Mouse (Mus musculus): ENCODE measurements around the gene Sqstm1. TPM values are rescaled to one million over a fixed set of nuclear protein-coding genes. Genes with fewer than 3 reads are reported as not detected.

The Sqstm1 gene
- polyA plus RNA-seq, 1 experiment from 2014 or later = 193 TPM

- Histone ChIP-seq H3K9ac (ENCODE audit: low read depth, low read length) (no peak overlapping the region), H3K4me2 (ENCODE audit: low read depth, low read length) (no peak overlapping the region), H3K27me3 (replicated peaks; ENCODE audit: control insufficient read depth, insufficient read depth, low read length) (no peaks in the 10 kb centered on the region), H3K27ac (ENCODE audit: low read length) (no peak overlapping the region), H3K9me3 (ENCODE audit: control insufficient read depth, low read length) (no peaks in the 10 kb centered on the region), H3K4me3 (ENCODE audit: low read length) (no peak overlapping the region), H3K4me1 (ENCODE audit: control insufficient read depth, insufficient read depth, low read length) (no peaks in the 10 kb centered on the region), H3K36me3 (ENCODE audit: control insufficient read depth, insufficient read depth, low read length) (peaks cover 65% of the 10 kb centered on the region)
- no peak for ATAC-seq
- 93% methylated on average over 9 of the region's 9 CpGs for WGBS
Observed at GRCm38 (mm10) chr11:50203302-50203827, 7.3 kb downstream of the Sqstm1 start.

- ATAC-seq = no peak
- Histone ChIP-seq H3K27me3 (replicated peaks; ENCODE audit: control insufficient read depth, insufficient read depth, low read length) (no peaks in the 10 kb centered on the region), H3K4me1 (ENCODE audit: control insufficient read depth, insufficient read depth, low read length) (no peaks in the 10 kb centered on the region), H3K27ac (ENCODE audit: low read length) (no peak overlapping the region), H3K4me2 (ENCODE audit: low read depth, low read length) (no peak overlapping the region), H3K9me3 (ENCODE audit: control insufficient read depth, low read length) (no peaks in the 10 kb centered on the region), H3K4me3 (ENCODE audit: low read length) (no peak overlapping the region), H3K9ac (ENCODE audit: low read depth, low read length) (no peak overlapping the region), H3K36me3 (ENCODE audit: control insufficient read depth, insufficient read depth, low read length) (peaks cover 55% of the 10 kb centered on the region)
- WGBS = 89% methylated on average over 3 of the region's 3 CpGs
Observed at GRCm38 (mm10) chr11:50201590-50201989, 9.0 kb downstream of the Sqstm1 start.

GRCm38 (mm10) chr11:50200613-50201012, 10.0 kb downstream of the Sqstm1 start:
- Histone ChIP-seq H3K4me3 (ENCODE audit: low read length) (no peak overlapping the region), H3K4me1 (ENCODE audit: control insufficient read depth, insufficient read depth, low read length) (no peaks in the 10 kb centered on the region), H3K4me2 (ENCODE audit: low read depth, low read length) (no peak overlapping the region), H3K36me3 (ENCODE audit: control insufficient read depth, insufficient read depth, low read length) (peaks cover 47% of the 10 kb centered on the region), H3K27ac (ENCODE audit: low read length) (no peak overlapping the region), H3K9ac (ENCODE audit: low read depth, low read length) (no peak overlapping the region), H3K9me3 (ENCODE audit: control insufficient read depth, low read length) (no peaks in the 10 kb centered on the region), H3K27me3 (replicated peaks; ENCODE audit: control insufficient read depth, insufficient read depth, low read length) (no peaks in the 10 kb centered on the region)
- ATAC-seq = no peak
- 80% methylated on average over 8 of the region's 8 CpGs for WGBS

- no peaks in the 10 kb centered on the region for H3K4me1 ChIP-seq (ENCODE audit: control insufficient read depth, insufficient read depth, low read length)
- H3K4me3 ChIP-seq (ENCODE audit: low read length) = no peak overlapping the region
- 87% methylated on average over 2 of the region's 2 CpGs for WGBS
- H3K36me3 ChIP-seq (ENCODE audit: control insufficient read depth, insufficient read depth, low read length) = peaks cover 39% of the 10 kb centered on the region
- no peaks in the 10 kb centered on the region for H3K27me3 ChIP-seq (replicated peaks; ENCODE audit: control insufficient read depth, insufficient read depth, low read length)
- no peak overlapping the region for H3K4me2 ChIP-seq (ENCODE audit: low read depth, low read length)
- no peak overlapping the region for H3K27ac ChIP-seq (ENCODE audit: low read length)
- ATAC-seq = no peak
- no peak overlapping the region for H3K9ac ChIP-seq (ENCODE audit: low read depth, low read length)
- no peaks in the 10 kb centered on the region for H3K9me3 ChIP-seq (ENCODE audit: control insufficient read depth, low read length)
Observed at GRCm38 (mm10) chr11:50198916-50199315, 11.7 kb downstream of the Sqstm1 start.

GRCm38 (mm10) chr11:50198219-50198846, 12.3 kb downstream of the Sqstm1 start:
- Histone ChIP-seq H3K9me3 (ENCODE audit: control insufficient read depth, low read length) (no peaks in the 10 kb centered on the region), H3K4me2 (ENCODE audit: low read depth, low read length) (no peak overlapping the region), H3K27ac (ENCODE audit: low read length) (no peak overlapping the region), H3K9ac (ENCODE audit: low read depth, low read length) (no peak overlapping the region), H3K27me3 (replicated peaks; ENCODE audit: control insufficient read depth, insufficient read depth, low read length) (no peaks in the 10 kb centered on the region), H3K4me1 (ENCODE audit: control insufficient read depth, insufficient read depth, low read length) (no peaks in the 10 kb centered on the region), H3K36me3 (ENCODE audit: control insufficient read depth, insufficient read depth, low read length) (peaks cover 37% of the 10 kb centered on the region), H3K4me3 (ENCODE audit: low read length) (no peak overlapping the region)
- no peak for ATAC-seq
- WGBS = 90% methylated on average over 3 of the region's 5 CpGs

- no peak overlapping the region; the same call in 1 of the 2 replicates for H3K27ac ChIP-seq (ENCODE audit: low read length)
- H3K9ac ChIP-seq (ENCODE audit: low read depth, low read length) = no peak overlapping the region
- H3K4me1 ChIP-seq (ENCODE audit: control insufficient read depth, insufficient read depth, low read length) = no peaks in the 10 kb centered on the region
- H3K4me2 ChIP-seq (ENCODE audit: low read depth, low read length) = no peak overlapping the region
- peaks cover 32% of the 10 kb centered on the region for H3K36me3 ChIP-seq (ENCODE audit: control insufficient read depth, insufficient read depth, low read length)
- H3K27me3 ChIP-seq (replicated peaks; ENCODE audit: control insufficient read depth, insufficient read depth, low read length) = no peaks in the 10 kb centered on the region
- no peaks in the 10 kb centered on the region for H3K9me3 ChIP-seq (ENCODE audit: control insufficient read depth, low read length)
- 85% methylated on average over 4 of the region's 4 CpGs for WGBS
- ATAC-seq = no peak
- no peak overlapping the region for H3K4me3 ChIP-seq (ENCODE audit: low read length)
Observed at GRCm38 (mm10) chr11:50197500-50197899, 13.1 kb downstream of the Sqstm1 start.

GRCm38 (mm10) chr11:50194793-50195192, 15.8 kb downstream of the Sqstm1 start:
- peaks cover 11% of the 10 kb centered on the region for H3K36me3 ChIP-seq (ENCODE audit: control insufficient read depth, insufficient read depth, low read length)
- no peak overlapping the region for H3K27ac ChIP-seq (ENCODE audit: low read length)
- no peak overlapping the region for H3K4me2 ChIP-seq (ENCODE audit: low read depth, low read length)
- H3K27me3 ChIP-seq (replicated peaks; ENCODE audit: control insufficient read depth, insufficient read depth, low read length) = no peaks in the 10 kb centered on the region
- H3K4me1 ChIP-seq (ENCODE audit: control insufficient read depth, insufficient read depth, low read length) = no peaks in the 10 kb centered on the region
- no peak overlapping the region for H3K4me3 ChIP-seq (ENCODE audit: low read length)
- peak; percentile 70 for ATAC-seq
- no peaks in the 10 kb centered on the region for H3K9me3 ChIP-seq (ENCODE audit: control insufficient read depth, low read length)
- 57% methylated on average over 4 of the region's 4 CpGs for WGBS
- H3K9ac ChIP-seq (ENCODE audit: low read depth, low read length) = no peak overlapping the region

- Histone ChIP-seq H3K4me2 (ENCODE audit: low read depth, low read length) (no peak overlapping the region), H3K9me3 (ENCODE audit: control insufficient read depth, low read length) (no peaks in the 10 kb centered on the region), H3K27ac (ENCODE audit: low read length) (no peak overlapping the region; the same call in 1 of the 2 replicates), H3K27me3 (replicated peaks; ENCODE audit: control insufficient read depth, insufficient read depth, low read length) (no peaks in the 10 kb centered on the region), H3K36me3 (ENCODE audit: control insufficient read depth, insufficient read depth, low read length) (peaks cover 3% of the 10 kb centered on the region), H3K9ac (ENCODE audit: low read depth, low read length) (no peak overlapping the region), H3K4me3 (ENCODE audit: low read length) (no peak overlapping the region), H3K4me1 (ENCODE audit: control insufficient read depth, insufficient read depth, low read length) (no peaks in the 10 kb centered on the region)
- 61% methylated on average over 7 of the region's 7 CpGs for WGBS
- peak; percentile 58 for ATAC-seq
Observed at GRCm38 (mm10) chr11:50194070-50194469, 16.6 kb downstream of the Sqstm1 start.

- Histone ChIP-seq H3K9me3 (ENCODE audit: control insufficient read depth, low read length) (no peaks in the 10 kb centered on the region), H3K36me3 (ENCODE audit: control insufficient read depth, insufficient read depth, low read length) (no peaks in the 10 kb centered on the region), H3K9ac (ENCODE audit: low read depth, low read length) (no peak overlapping the region), H3K4me3 (ENCODE audit: low read length) (no peak overlapping the region), H3K4me2 (ENCODE audit: low read depth, low read length) (no peak overlapping the region), H3K27me3 (replicated peaks; ENCODE audit: control insufficient read depth, insufficient read depth, low read length) (no peaks in the 10 kb centered on the region), H3K4me1 (ENCODE audit: control insufficient read depth, insufficient read depth, low read length) (no peaks in the 10 kb centered on the region), H3K27ac (ENCODE audit: low read length) (no peak overlapping the region)
- ATAC-seq = no peak
- WGBS = 74% methylated on average over 3 of the region's 3 CpGs
Observed at GRCm38 (mm10) chr11:50192278-50192677, 18.3 kb downstream of the Sqstm1 start.

- WGBS = 55% methylated on average over 4 of the region's 4 CpGs
- Histone ChIP-seq H3K4me2 (ENCODE audit: low read depth, low read length) (no peak overlapping the region), H3K27ac (ENCODE audit: low read length) (no peak overlapping the region), H3K9ac (ENCODE audit: low read depth, low read length) (no peak overlapping the region), H3K9me3 (ENCODE audit: control insufficient read depth, low read length) (no peaks in the 10 kb centered on the region), H3K27me3 (replicated peaks; ENCODE audit: control insufficient read depth, insufficient read depth, low read length) (no peaks in the 10 kb centered on the region), H3K36me3 (ENCODE audit: control insufficient read depth, insufficient read depth, low read length) (no peaks in the 10 kb centered on the region), H3K4me1 (ENCODE audit: control insufficient read depth, insufficient read depth, low read length) (no peaks in the 10 kb centered on the region), H3K4me3 (ENCODE audit: low read length) (no peak overlapping the region)
- no peak for ATAC-seq
Observed at GRCm38 (mm10) chr11:50190362-50190761, 20.3 kb downstream of the Sqstm1 start.

All from intestine, embryonic 16.5 days (tissue).